Mouse (Mus musculus): Measurements from ENCODE around the gene Auts2. TPM values are rescaled to one million over a fixed set of nuclear protein-coding genes. Genes with fewer than 3 reads are reported as not detected.

Gene Auts2
- polyA plus RNA-seq, 1 experiment from 2014 or later, result 1.6 TPM

- Histone ChIP-seq H3K4me3 (replicated peaks) (no peak overlapping the region), H3K36me3 (replicated peaks) (no peaks in the 10 kb centered on the region), H3K27me3 (no peaks in the 10 kb centered on the region), H3K27ac (replicated peaks) (no peak overlapping the region), H3K4me1 (replicated peaks) (no peaks in the 10 kb centered on the region), H3K9me3 (replicated peaks) (no peaks in the 10 kb centered on the region), H3K4me2 (no peak overlapping the region), H3K9ac (no peak overlapping the region)
- ATAC-seq (ENCODE audit: insufficient read depth), result no peak
- 58% methylated on average over 4 of the region's 4 CpGs for WGBS (ENCODE audit: insufficient replicate concordance)
These were observed 869.4 kb downstream of the Auts2 start for GRCm38 (mm10) chr5:131673696-131674095.

- Histone ChIP-seq H3K27ac (replicated peaks) (no peak overlapping the region), H3K9me3 (replicated peaks) (no peaks in the 10 kb centered on the region), H3K9ac (no peak overlapping the region), H3K27me3 (no peaks in the 10 kb centered on the region), H3K4me2 (no peak overlapping the region), H3K4me3 (replicated peaks) (no peak overlapping the region), H3K36me3 (replicated peaks) (no peaks in the 10 kb centered on the region), H3K4me1 (replicated peaks) (no peaks in the 10 kb centered on the region)
- WGBS (ENCODE audit: insufficient replicate concordance), result 72% methylated on average over 8 of the region's 8 CpGs
- no peak for ATAC-seq (ENCODE audit: insufficient read depth)
These were observed 878.1 kb downstream of the Auts2 start for GRCm38 (mm10) chr5:131665068-131665467.

- H3K4me3 ChIP-seq (replicated peaks), result no peak overlapping the region
- no peak overlapping the region for H3K9ac ChIP-seq
- H3K4me1 ChIP-seq (replicated peaks), result no peaks in the 10 kb centered on the region
- H3K4me2 ChIP-seq, result no peak overlapping the region
- ATAC-seq (ENCODE audit: insufficient read depth), result no peak
- WGBS (ENCODE audit: insufficient replicate concordance), result 76% methylated on average over 7 of the region's 7 CpGs
- no peaks in the 10 kb centered on the region for H3K36me3 ChIP-seq (replicated peaks)
- H3K9me3 ChIP-seq (replicated peaks), result no peaks in the 10 kb centered on the region
- H3K27ac ChIP-seq (replicated peaks), result no peak overlapping the region
- H3K27me3 ChIP-seq, result no peaks in the 10 kb centered on the region
These were observed 878.5 kb downstream of the Auts2 start for GRCm38 (mm10) chr5:131664657-131665056.

GRCm38 (mm10) chr5:131662657-131663056 is 880.5 kb downstream of the Auts2 start:
- H3K9ac ChIP-seq, result no peak overlapping the region
- H3K9me3 ChIP-seq (replicated peaks), result no peaks in the 10 kb centered on the region
- 84% methylated on average over 2 of the region's 2 CpGs for WGBS (ENCODE audit: insufficient replicate concordance)
- H3K36me3 ChIP-seq (replicated peaks), result no peaks in the 10 kb centered on the region
- H3K27ac ChIP-seq (replicated peaks), result no peak overlapping the region
- no peaks in the 10 kb centered on the region for H3K27me3 ChIP-seq
- ATAC-seq (ENCODE audit: insufficient read depth), result no peak
- no peak overlapping the region for H3K4me3 ChIP-seq (replicated peaks)
- no peak overlapping the region for H3K4me2 ChIP-seq
- no peaks in the 10 kb centered on the region for H3K4me1 ChIP-seq (replicated peaks)

- no peaks in the 10 kb centered on the region for H3K9me3 ChIP-seq (replicated peaks)
These were observed 884.2 kb downstream of the Auts2 start for GRCm38 (mm10) chr5:131658822-131659515.

GRCm38 (mm10) chr5:131654206-131654605 is 888.9 kb downstream of the Auts2 start:
- 66% methylated on average over 7 of the region's 7 CpGs for WGBS (ENCODE audit: insufficient replicate concordance)
- no peaks in the 10 kb centered on the region for H3K9me3 ChIP-seq (replicated peaks)
- no peak overlapping the region for H3K9ac ChIP-seq
- no peak overlapping the region for H3K4me2 ChIP-seq
- H3K27me3 ChIP-seq, result no peaks in the 10 kb centered on the region
- no peaks in the 10 kb centered on the region for H3K36me3 ChIP-seq (replicated peaks)
- no peak for ATAC-seq (ENCODE audit: insufficient read depth)
- no peak overlapping the region for H3K27ac ChIP-seq (replicated peaks)
- no peaks in the 10 kb centered on the region for H3K4me1 ChIP-seq (replicated peaks)
- H3K4me3 ChIP-seq (replicated peaks), result no peak overlapping the region

More at GRCm38 (mm10) chr5:131658822-131659515, 884.2 kb downstream of the Auts2 start:
- no peak overlapping the region for H3K9ac ChIP-seq
- 71% methylated on average over 19 of the region's 19 CpGs for WGBS (ENCODE audit: insufficient replicate concordance)
- H3K4me1 ChIP-seq (replicated peaks), result no peaks in the 10 kb centered on the region
- H3K27me3 ChIP-seq, result no peaks in the 10 kb centered on the region
- H3K4me3 ChIP-seq (replicated peaks), result no peak overlapping the region
- H3K36me3 ChIP-seq (replicated peaks), result no peaks in the 10 kb centered on the region
- no peak overlapping the region for H3K4me2 ChIP-seq
- H3K27ac ChIP-seq (replicated peaks), result no peak overlapping the region
- no peak for ATAC-seq (ENCODE audit: insufficient read depth)

GRCm38 (mm10) chr5:131650381-131650891 is 892.7 kb downstream of the Auts2 start:
- no peak overlapping the region for H3K27ac ChIP-seq (replicated peaks)
- 0 out of 2 replicates have a peak, but pooled peaks cover 10% of the 10 kb centered on the region for H3K4me1 ChIP-seq (replicated peaks)
- no peaks in the 10 kb centered on the region for H3K9me3 ChIP-seq (replicated peaks)
- H3K36me3 ChIP-seq (replicated peaks), result no peaks in the 10 kb centered on the region
- H3K27me3 ChIP-seq, result no peaks in the 10 kb centered on the region
- no peak overlapping the region for H3K4me3 ChIP-seq (replicated peaks)
- no peak overlapping the region for H3K4me2 ChIP-seq
- 33% methylated on average over 11 of the region's 11 CpGs for WGBS (ENCODE audit: insufficient replicate concordance)
- 0 out of 2 replicates have a peak, but pooled peaks have one; percentile 47 for ATAC-seq (ENCODE audit: insufficient read depth)
- no peak overlapping the region for H3K9ac ChIP-seq

GRCm38 (mm10) chr5:131647683-131648119 is 895.4 kb downstream of the Auts2 start:
- Histone ChIP-seq H3K9ac (no peak overlapping the region), H3K36me3 (replicated peaks) (no peaks in the 10 kb centered on the region), H3K4me1 (replicated peaks) (0 out of 2 replicates have a peak, but pooled peaks cover 10% of the 10 kb centered on the region), H3K4me3 (replicated peaks) (no peak overlapping the region), H3K27ac (replicated peaks) (0 out of 2 replicates have a peak overlapping the region, but pooled peaks have one; percentile 29), H3K9me3 (replicated peaks) (no peaks in the 10 kb centered on the region), H3K27me3 (no peaks in the 10 kb centered on the region), H3K4me2 (no peak overlapping the region)
- WGBS (ENCODE audit: insufficient replicate concordance), result 19% methylated on average over 4 of the region's 4 CpGs
- peak; percentile 37 for ATAC-seq (ENCODE audit: insufficient read depth)

GRCm38 (mm10) chr5:131647104-131647682 is 896.0 kb downstream of the Auts2 start:
- Histone ChIP-seq H3K9ac (no peak overlapping the region), H3K9me3 (replicated peaks) (no peaks in the 10 kb centered on the region), H3K4me3 (replicated peaks) (no peak overlapping the region), H3K27me3 (no peaks in the 10 kb centered on the region), H3K4me2 (no peak overlapping the region), H3K36me3 (replicated peaks) (no peaks in the 10 kb centered on the region), H3K4me1 (replicated peaks) (0 out of 2 replicates have a peak, but pooled peaks cover 10% of the 10 kb centered on the region), H3K27ac (replicated peaks) (0 out of 2 replicates have a peak overlapping the region, but pooled peaks have one; percentile 29)
- WGBS (ENCODE audit: insufficient replicate concordance), result 50% methylated on average over 4 of the region's 4 CpGs
- 0 out of 2 replicates have a peak, but pooled peaks have one; percentile 34 for ATAC-seq (ENCODE audit: insufficient read depth)

- no peaks in the 10 kb centered on the region for H3K36me3 ChIP-seq (replicated peaks)
- H3K4me3 ChIP-seq (replicated peaks), result no peak overlapping the region
- 0 out of 2 replicates have a peak, but pooled peaks cover 10% of the 10 kb centered on the region for H3K4me1 ChIP-seq (replicated peaks)
- no peak overlapping the region for H3K9ac ChIP-seq
- H3K4me2 ChIP-seq, result no peak overlapping the region
- 63% methylated on average over 10 of the region's 10 CpGs for WGBS (ENCODE audit: insufficient replicate concordance)
- H3K9me3 ChIP-seq (replicated peaks), result no peaks in the 10 kb centered on the region
- no peak for ATAC-seq (ENCODE audit: insufficient read depth)
- H3K27me3 ChIP-seq, result no peaks in the 10 kb centered on the region
- no peak overlapping the region for H3K27ac ChIP-seq (replicated peaks)
These were observed 896.9 kb downstream of the Auts2 start for GRCm38 (mm10) chr5:131646192-131646775.

All from liver, embryonic 15.5 days (tissue).